In the genomic region with DNA sequence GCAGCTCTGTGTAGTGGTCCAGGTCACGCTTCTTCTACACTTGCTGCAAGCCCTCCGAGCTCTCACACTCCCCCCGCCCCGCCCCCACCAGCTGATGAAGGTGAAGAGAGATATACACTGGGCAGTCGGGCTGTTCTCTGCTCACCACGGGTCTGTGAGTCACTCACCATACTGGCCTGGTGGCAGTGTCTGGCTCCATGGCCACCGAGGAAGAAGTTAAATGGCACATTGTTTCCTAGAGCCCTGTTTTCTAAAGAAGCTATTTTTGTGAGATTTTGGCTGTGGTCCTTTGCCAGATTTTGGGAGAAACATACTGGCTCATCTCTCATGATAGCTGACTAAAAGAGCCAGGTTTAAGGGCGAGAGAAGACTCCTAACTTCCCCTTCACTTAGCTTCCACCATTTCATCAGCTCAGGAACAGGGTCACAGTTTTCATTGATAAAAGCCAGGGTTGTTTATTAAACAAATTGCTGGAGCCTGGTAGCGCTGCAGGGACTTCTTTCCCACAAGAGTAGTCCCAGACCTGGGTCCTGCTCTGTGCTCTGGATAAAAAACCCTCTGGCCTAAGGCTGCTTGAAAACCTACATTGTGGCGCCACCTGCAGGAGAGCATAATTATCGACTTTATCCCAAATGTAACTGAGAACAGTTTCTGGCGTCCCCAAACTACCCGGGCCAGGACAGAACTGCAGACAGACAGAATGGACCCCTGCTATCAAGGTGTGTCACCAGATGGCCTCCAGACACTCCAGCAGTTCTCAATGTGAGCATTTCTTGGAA, we compare ENCODE assay signal across 9 mouse cellular contexts. TPM values are rescaled to one million over a fixed set of nuclear protein-coding genes. Genes with fewer than 3 reads are reported as not detected.
DNase-seq lines count a peak whose midpoint lies in the region; ATAC-seq and TF ChIP-seq lines count a peak whose summit lies in the region.
"Had no signal": no experiment of that assay in that cellular context is flagged by ENCODE, and none has a peak within 500 bp of the region (broad histone marks: within the 10 kb centered on the region; RNA-seq: fewer than 3 reads in every experiment).

No protein-coding gene starts in this region.

- 0 out of 2 replicates have a peak, but pooled peaks cover 4% of the 10 kb centered on the region for H3K27me3 ChIP-seq in hindbrain, embryonic 14.5 days (ENCODE audit: control insufficient read depth, insufficient read depth, low read length)
- no peaks in the 10 kb centered on the region; the same call in 1 of the 2 replicates for H3K27me3 ChIP-seq in hindbrain, embryonic 16.5 days (replicated peaks; ENCODE audit: control insufficient read depth, insufficient read depth, low read length)
- peaks cover 15% of the 10 kb centered on the region for H3K27me3 ChIP-seq in midbrain, postnatal 0 days (ENCODE audit: insufficient read depth, low read length)

- no peak overlapping the region for H3K9ac ChIP-seq in hindbrain, embryonic 14.5 days
- no peak overlapping the region for H3K9ac ChIP-seq in hindbrain, embryonic 16.5 days (ENCODE audit: low read depth, low read length)
- H3K9ac ChIP-seq in midbrain, postnatal 0 days (replicated peaks; ENCODE audit: low read length, poor library complexity, severe bottlenecking): no peak overlapping the region
- H3K9ac ChIP-seq: midbrain, embryonic 12.5 days had no signal

- WGBS in hindbrain, embryonic 14.5 days: 35% methylated on average over 13 of the region's 13 CpGs
- WGBS in hindbrain, embryonic 16.5 days: 31% methylated on average over 13 of the region's 13 CpGs
- 42% methylated on average over 13 of the region's 13 CpGs for WGBS in midbrain, postnatal 0 days

- peak; percentile 90 for TF ChIP-seq CTCF in midbrain, postnatal 0 days (IDR thresholded peaks at IDR 0.05)

- no peak for ATAC-seq in hindbrain, embryonic 14.5 days (ENCODE audit: low FRiP score)
- ATAC-seq in hindbrain, embryonic 16.5 days: no peak
- no peak for ATAC-seq in midbrain, postnatal 0 days (ENCODE audit: low FRiP score)

- no peak overlapping the region for H3K27ac ChIP-seq in hindbrain, embryonic 14.5 days
- H3K27ac ChIP-seq in hindbrain, embryonic 16.5 days (ENCODE audit: low read depth, low read length): no peak overlapping the region
- no peak overlapping the region for H3K27ac ChIP-seq in midbrain, postnatal 0 days (ENCODE audit: low read depth, low read length)
- H3K27ac ChIP-seq: midbrain, embryonic 12.5 days had no signal

- no peaks in the 10 kb centered on the region for H3K9me3 ChIP-seq in hindbrain, embryonic 14.5 days (ENCODE audit: control insufficient read depth, low read length)
- H3K9me3 ChIP-seq in hindbrain, embryonic 16.5 days (ENCODE audit: control insufficient read depth, low read length): 0 out of 2 replicates have a peak, but pooled peaks cover 2% of the 10 kb centered on the region
- H3K9me3 ChIP-seq in midbrain, postnatal 0 days (ENCODE audit: low read length): no peaks in the 10 kb centered on the region

- H3K4me2 ChIP-seq in hindbrain, embryonic 14.5 days (replicated peaks): no peak overlapping the region
- H3K4me2 ChIP-seq in hindbrain, embryonic 16.5 days (ENCODE audit: low read length): no peak overlapping the region
- H3K4me2 ChIP-seq in midbrain, postnatal 0 days (ENCODE audit: low read depth, low read length, poor library complexity, severe bottlenecking): no peak overlapping the region
- H3K4me2 ChIP-seq: midbrain, embryonic 12.5 days had no signal

- intact Hi-C loops in left cerebral cortex, postnatal 25 days (cut with DNase I): loop anchor here (1.0 to 5.0 kb wide), 3 partner anchors 263 to 930 kb away; no protein-coding TSS in a partner anchor

- H3K4me1 ChIP-seq in hindbrain, embryonic 14.5 days (replicated peaks; ENCODE audit: control insufficient read depth, insufficient read depth, low read length): no peaks in the 10 kb centered on the region
- no peaks in the 10 kb centered on the region; the same call in 1 of the 2 replicates for H3K4me1 ChIP-seq in hindbrain, embryonic 16.5 days (ENCODE audit: control insufficient read depth, insufficient read depth, low read depth, low read length)
- H3K4me1 ChIP-seq in midbrain, postnatal 0 days (ENCODE audit: insufficient read depth, low read length): no peaks in the 10 kb centered on the region

- H3K36me3 ChIP-seq in hindbrain, embryonic 14.5 days (replicated peaks; ENCODE audit: control insufficient read depth, insufficient read depth): no peaks in the 10 kb centered on the region
- H3K36me3 ChIP-seq in hindbrain, embryonic 16.5 days (ENCODE audit: control insufficient read depth, insufficient read depth, low read length): no peaks in the 10 kb centered on the region
- no peaks in the 10 kb centered on the region for H3K36me3 ChIP-seq in midbrain, postnatal 0 days (ENCODE audit: insufficient read depth, low read length)
- H3K36me3 ChIP-seq: midbrain, embryonic 12.5 days had no signal

- DNase-seq in hindbrain, embryonic 14.5 days (ENCODE audit: low spot score): peak; percentile 88
- peak; percentile 47 for DNase-seq in c-Kit-positive CD71-negative TER-119-negative erythroid progenitor cells, embryonic 14.5 days (ENCODE audit: low read depth)
- DNase-seq in frontal cortex, postnatal 14 days (ENCODE audit: low spot score in 2 of 2): peak; percentile 46 to 78
- peak; percentile 82 for DNase-seq in kidney, adult 18-20 months
- peak; percentile 69 to 81 for DNase-seq in left cerebral cortex, postnatal 25 days (ENCODE audit: low spot score in 2 of 2)
- peak; percentile 84 for DNase-seq in midbrain, postnatal 0 days (ENCODE audit: low spot score)
- peak; percentile 19 for DNase-seq in urinary bladder, postnatal 10 days (ENCODE audit: low spot score)

- no peak overlapping the region for H3K4me3 ChIP-seq in hindbrain, embryonic 14.5 days (replicated peaks; ENCODE audit: low read length)
- no peak overlapping the region for H3K4me3 ChIP-seq in hindbrain, embryonic 16.5 days (ENCODE audit: low read length)
- H3K4me3 ChIP-seq in midbrain, postnatal 0 days (ENCODE audit: low read depth, low read length): no peak overlapping the region
- H3K4me3 ChIP-seq: midbrain, embryonic 12.5 days had no signal

RNA-seq across cellular contexts. Expression of a gene that starts 3.2 kb away (rescaled TPM):
- polyA plus RNA-seq in hindbrain, embryonic 14.5 days (2014; fragmentation: Nextera tagmentation; extraction: Ambion mirVana): 24.4 and 25.7 TPM in 2 replicates
- polyA plus RNA-seq in hindbrain, embryonic 16.5 days (2015; fragmentation: Nextera tagmentation; extraction: Ambion mirVana): 14.0 and 15.2 TPM in 2 replicates
- 10 to 100 TPM; 67.6 to 71.8 TPM for total RNA-seq in left cerebral cortex, postnatal 25 days (2021)
- total RNA-seq in midbrain, postnatal 0 days (2014; rRNA removed): 39.7 and 40.0 TPM in 2 replicates
- polyA plus RNA-seq in midbrain, postnatal 0 days (2015; fragmentation: Nextera tagmentation; extraction: Ambion mirVana): 7.7 and 9.6 TPM in 2 replicates

Comparison
In these comparisons a context has a peak if more than half of its experiments do, and no peak if none do; other contexts are left out.
1. DNase-seq: peak in every context shown above with its lines; median percentile 88 in hindbrain, embryonic 14.5 days; 84 in midbrain, postnatal 0 days; 82 in kidney, adult 18-20 months; 75 in left cerebral cortex, postnatal 25 days; 62 in frontal cortex, postnatal 14 days; 47 in c-Kit-positive CD71-negative TER-119-negative erythroid progenitor cells, embryonic 14.5 days; 19 in urinary bladder, postnatal 10 days.